Mouse (Mus musculus) kidney, adult 8-10 months (tissue): Measurements from ENCODE around the gene Adcy1.

Experiments used
- DNase-seq, 2 experiments: peaks; one replicate each; pipeline ENCODE4 v3.0.0; 2022

The Adcy1 gene

DNA sequence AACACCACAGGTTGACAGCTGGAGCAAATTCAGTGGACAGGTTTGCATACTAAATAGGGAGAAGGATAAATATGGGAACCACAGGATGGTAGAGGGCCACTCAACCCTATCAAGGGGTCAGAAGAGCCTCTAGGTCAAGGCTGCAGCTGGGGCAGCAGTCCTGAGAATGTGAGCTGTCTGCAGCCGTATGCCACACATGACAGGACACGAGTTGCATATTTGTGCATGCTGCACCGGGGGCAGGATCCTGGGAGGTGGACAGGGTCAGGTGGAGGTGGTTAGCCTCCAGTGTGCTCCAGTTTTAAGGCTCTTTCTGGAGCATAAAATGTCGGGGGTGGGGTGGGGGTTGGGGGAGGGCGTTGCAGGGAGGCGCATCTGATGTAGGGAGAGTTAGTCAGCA is 8.3 kb downstream of the Adcy1 start:
- no peak for DNase-seq

DNA sequence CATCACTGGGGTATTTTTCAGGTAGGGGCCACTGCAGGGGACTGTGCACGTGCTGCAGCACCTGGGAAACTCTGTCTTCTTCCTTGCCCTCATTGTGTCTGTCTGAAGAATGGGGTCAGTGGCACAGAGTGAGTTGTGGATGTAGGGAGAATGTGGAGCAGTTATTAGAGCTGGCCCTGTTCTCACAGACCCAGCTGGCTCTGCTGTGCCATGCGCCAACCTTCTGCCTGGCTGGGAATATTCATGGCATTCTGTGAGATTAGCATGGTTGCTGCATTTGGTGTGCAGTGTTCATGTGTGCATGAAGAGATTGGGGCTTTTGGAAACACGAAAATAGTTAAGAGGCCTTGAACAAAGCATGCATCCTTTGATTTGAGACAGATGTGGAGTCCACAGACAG is 10.3 kb downstream of the Adcy1 start:
- DNase-seq, result no peak

DNA sequence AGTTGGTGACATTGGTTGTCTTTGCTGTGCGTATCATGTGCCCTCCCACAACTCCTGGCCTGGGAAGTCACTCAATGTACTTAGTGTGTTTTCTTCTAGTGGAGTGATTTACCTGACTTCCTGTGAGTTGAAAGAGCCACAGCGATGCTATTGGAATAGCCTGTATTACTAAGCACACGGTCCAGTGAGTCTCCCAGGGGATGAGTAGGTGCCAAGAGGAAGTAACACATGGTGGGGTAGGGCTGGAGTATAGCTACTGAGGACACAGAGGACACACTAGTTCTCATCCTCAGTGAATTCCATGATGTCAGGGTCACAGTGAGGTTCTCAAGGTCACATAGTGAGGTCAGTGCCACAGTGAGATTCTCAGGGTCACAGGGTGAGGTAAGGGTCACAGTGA is 13.2 kb downstream of the Adcy1 start:
- no peak for DNase-seq

DNA sequence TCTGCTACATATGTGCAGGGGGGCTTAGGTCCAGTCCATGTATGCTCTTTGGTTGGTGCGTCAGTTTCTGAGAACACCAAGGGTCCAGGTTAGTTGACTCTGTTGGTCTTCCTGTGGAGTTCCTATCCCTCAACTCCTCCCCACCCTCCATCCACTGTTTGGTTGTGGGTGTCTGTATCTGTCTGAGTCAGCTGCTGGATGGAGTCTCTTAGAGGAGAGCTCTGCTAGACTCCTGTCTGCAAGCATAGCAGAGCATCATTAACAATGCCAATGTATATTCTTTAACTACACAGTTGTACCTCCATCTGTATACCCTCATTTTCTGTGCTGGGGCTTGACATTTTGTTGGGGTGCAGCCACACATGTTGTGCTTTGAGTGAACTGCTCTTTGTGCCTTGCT is 18.6 kb downstream of the Adcy1 start:
- DNase-seq, result no peak

DNA sequence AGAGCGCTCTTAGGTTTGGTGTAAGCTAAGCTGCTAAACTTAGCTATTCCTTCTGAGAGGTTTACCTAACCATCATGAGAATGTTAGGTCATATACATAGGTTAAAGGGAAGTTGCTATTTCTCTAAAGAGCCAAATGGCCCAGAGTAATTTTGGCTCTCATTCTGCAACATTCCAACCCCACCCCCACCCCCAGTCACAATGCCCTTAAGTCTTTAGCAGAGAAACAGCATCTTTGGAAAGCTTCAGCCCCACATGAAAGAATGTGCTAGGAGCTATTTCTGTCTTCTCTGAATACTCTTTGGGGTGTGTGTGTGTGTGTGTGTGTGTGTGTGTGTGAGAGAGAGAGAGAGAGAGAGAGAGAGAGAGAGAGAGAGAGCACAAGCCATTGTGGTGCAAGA is 20.6 kb downstream of the Adcy1 start:
- DNase-seq, result no peak

DNA sequence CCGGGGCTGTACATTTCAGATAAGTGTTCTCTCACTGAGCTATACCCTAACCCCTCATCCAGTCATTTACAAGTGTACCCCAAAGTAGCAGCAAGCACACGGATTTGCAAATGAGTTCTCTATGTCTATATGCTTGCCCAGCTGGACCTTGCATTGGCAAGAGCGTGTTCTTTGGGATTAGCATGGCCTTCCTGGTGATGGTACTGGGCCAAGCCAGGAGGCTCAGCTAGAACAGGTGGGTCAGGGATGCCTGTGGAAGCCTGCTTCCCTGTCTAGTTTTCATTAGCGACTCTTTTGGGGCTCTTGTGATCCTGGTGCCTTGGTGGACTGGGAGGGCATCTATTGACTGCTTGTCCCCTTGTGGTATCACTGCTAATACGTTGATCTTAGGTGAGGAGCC is 21.9 kb downstream of the Adcy1 start:
- no peak for DNase-seq

DNA sequence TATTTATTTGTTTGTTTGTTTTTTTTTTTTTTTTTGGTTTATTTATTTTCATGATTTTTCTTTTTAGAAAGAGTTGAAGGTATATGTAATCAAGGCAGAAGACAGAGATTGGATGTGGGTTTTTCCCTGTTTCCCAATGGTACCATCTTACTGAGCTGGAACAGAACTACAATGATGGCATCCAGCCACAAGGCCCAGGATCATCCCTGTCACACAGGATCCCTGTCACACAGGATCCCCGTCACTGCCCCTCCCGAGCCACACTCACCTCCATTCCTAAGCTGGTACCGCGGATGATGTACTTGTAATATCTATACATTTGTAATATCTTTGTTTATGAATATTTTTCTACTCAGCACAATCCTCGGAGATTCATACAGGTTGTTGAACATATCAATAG is 27.8 kb downstream of the Adcy1 start:
- DNase-seq, result no peak

DNA sequence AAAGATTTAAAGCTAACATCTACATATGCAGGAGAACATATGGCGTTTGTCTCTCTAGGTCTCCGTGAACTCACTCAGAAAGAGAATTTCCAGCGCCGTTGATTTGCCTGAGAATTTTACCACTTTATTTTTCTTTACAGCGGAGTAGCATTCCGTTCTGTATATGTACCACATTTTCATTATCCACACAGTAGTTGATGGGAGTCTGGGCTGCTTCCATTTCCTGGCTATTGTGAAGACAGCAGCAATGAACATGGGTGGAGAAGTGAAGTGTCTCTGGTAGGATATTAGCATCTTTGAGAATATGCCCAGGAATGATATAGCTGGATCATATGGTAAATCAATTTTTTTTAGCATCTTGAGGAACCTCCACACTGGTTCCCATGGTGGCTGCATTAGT is 31.6 kb downstream of the Adcy1 start:
- DNase-seq, result no peak

DNA sequence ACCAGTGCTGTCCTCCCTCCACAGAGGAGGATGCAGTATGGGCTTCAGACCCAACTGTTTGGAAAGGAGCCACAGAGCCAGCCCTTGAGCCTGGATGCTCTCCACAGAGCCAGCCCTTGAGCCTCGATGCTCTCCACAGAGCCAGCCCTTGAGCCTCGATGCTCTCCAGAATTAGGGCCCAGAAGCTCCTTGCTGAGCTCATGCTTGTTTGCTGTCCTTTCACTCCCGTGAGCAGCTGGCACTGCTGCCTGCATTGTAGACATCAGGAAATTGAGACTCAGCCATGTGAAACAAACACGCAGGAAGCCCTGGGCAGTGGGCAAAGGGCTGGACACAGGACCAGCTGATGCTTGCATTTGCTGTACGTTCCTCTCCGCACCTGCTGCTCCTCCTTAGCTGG is 38.4 kb downstream of the Adcy1 start:
- no peak for DNase-seq

DNA sequence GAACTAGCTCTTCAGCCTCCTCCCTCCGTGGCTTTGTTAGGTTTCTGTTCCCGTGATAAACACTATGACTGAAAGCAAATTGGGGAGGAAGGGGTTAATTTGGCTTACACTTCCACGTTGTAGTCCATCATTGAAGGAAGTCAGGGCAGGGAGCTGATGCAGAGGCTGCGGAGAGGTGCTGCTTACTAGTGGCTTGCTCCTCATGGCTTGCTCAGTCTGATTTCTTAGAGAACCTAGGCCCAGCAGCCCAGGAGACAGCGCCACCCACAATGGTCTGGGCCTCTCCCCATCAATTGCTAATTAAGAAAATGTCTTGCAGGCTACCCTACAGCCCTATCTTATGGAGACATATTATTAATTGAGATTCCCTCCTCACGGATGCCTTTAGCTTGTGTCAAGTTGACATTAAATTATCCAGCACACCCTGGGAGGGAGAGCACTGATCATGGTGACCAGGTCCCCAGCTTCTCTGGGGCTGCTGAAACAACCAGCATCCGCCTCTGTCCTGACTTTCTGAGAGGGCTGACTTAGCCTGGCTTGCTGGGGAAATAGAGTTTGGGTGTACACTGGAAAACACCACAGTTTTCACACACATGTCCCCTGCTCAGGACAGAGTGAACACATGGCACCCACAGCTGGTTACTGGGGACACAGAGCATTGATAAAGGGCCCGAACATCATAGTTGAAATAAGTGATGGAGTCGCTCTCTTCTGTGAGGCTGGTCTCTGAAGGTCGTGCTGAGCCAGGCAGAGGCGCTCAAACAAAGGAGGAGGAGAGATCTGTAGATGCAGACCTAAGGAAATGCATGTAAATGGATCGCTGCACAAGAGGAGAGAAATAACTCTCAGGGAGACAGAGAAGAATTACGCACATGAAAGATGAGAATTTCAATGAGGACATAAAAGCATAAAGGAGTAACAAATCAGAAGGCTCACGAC is 39.2 kb downstream of the Adcy1 start:
- DNase-seq, result no peak

DNA sequence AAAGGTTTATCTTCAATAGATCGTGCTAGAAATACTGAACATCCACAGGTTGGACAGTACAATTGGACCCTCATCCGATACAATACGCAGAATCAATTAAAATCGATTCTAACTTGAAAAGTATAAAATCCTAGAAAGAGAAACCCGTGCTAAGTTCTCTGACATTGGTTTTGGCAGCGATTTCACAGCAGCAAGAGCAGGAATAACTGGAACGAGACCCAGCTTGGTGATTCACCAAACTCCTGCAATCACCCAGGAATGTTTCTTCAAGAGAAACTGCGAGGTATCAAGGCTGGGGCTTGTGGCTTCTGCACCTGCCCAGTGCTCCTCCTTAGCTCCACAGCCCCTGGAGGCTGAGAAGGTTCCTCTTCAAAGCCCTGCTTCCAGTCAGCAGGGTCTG is 42.0 kb downstream of the Adcy1 start:
- DNase-seq, result no peak

DNA sequence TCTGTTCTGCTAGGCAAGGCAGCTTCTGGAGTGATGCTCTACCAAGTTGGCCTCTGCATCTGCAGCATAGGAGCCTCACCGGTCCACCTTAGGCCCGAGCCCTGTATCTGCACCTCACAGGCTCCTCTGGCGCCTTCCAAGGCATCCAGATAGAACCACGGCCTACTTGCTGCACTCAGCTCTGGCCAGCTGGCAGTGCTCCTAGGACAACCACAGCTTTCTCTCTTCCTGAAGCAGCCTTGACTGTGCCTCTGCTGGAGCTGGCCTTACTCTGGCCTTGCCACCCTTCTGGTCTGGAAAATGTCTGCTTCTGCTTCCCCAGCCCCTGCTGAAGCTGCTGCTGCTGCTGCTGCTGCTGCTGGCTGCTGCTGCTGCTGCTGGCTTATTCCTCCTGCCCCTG is 45.8 kb downstream of the Adcy1 start:
- no peak for DNase-seq

DNA sequence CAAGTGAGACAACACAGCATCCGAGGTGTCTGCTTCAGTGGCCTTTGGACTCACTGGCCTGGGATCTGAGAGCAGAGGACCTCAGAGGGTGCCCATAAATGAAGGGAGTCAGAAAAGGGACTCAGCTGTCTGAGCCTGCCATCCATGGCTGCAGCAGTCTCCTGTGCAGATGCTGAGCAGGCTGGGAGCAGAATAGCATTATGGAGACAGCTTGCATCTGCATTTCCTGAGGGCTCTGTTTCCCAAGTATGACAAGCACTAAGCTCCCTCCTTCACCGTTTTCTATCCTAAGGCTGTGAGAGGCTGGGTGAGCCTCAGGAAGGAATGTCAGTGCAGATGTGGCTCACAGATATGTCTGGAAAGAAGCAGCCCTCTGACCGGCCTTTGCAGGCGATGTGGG is 49.8 kb downstream of the Adcy1 start:
- DNase-seq, result no peak

DNA sequence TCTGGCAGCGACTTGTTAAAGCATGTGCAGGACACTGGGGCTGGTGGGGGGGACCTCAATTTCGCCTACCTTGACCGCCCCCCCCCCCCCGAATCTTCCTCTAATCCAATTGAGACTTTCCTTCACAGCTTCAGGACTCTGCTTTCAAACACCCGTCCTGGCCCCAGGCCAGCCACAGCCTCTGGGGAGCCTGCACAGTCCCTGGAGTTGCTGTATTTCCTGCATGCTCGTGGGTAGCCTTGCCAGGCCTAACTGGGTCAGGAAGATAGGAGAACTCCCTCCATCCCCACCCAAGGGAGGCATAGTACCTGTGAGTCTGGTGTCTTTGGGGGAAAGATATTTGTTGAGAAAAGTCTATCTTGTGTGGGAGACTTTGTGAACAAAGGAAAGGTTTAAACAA is 50.4 kb downstream of the Adcy1 start:
- DNase-seq, result no peak

DNA sequence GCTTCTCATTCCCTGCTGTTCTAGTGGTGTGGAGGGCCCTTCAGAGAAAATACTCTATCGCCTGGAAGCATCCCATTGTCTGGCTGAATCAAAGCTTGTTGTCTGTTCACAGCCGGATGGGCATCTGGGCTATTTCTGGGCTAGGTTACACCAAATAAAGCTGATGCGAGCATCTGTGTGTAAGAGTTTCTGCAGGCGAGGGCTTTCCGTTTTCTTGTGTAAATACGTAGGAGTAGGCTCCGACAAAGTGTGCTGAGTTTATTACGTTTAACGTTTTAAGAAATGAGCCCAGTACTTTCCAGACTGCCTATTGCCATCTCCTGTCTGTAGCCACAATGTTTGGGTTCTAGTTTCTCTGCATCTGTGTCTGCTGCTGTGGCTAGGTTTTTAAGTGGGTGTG is 51.0 kb downstream of the Adcy1 start:
- no peak for DNase-seq

DNA sequence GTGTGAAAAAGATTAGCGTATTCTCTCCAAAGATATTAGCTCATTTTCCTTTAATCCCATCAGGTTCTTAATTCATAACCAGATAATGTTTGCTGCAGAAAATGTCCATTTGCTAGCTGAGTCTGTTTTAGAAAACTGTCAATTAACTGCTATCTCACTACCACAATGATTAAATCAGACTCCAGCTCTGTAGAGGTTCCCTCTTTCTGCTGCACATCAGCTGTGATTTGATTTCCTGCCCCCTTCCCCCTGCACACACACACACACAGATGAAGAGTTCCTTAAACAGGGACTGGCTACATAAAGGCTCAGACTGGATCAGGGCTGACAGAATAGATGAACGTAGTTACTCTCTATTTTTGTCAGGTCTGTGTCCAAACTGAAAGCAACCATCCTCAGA is 53.4 kb downstream of the Adcy1 start:
- DNase-seq, result no peak

DNA sequence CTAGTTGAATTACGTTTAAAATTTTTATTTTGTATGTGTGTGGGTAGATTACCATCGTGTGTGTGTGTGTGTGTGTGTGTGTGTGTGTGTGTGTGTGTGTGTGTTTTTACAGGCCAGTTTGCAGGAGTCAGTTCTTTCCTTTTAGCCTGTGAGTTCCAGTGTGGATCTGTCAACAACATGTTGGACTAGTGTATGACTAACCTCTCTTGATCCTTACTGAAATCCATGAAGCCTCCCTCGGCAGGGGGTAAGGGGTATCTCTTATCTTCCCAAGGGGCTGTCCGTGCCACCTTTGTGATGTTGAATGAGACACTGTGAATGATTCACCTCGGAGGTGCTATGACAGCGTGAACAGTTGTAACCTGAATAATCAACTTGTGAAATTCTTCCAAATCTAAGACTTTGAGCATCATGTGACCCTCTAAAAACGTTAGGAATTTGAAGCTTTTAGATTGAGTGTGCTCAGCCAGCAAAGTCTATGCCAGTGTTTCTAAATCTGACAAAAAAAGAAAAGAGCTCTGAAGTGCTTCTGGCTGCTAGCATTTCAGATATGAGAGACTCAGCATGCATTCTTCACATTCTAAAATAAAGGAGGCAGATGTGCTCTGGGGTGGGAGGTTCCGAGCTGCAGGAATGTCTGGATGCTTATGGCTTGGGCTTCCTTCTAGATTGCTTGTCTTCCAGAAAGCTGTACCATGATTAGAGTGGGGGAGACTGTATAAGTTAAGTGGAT is 66.2 kb downstream of the Adcy1 start:
- DNase-seq, result no peak

DNA sequence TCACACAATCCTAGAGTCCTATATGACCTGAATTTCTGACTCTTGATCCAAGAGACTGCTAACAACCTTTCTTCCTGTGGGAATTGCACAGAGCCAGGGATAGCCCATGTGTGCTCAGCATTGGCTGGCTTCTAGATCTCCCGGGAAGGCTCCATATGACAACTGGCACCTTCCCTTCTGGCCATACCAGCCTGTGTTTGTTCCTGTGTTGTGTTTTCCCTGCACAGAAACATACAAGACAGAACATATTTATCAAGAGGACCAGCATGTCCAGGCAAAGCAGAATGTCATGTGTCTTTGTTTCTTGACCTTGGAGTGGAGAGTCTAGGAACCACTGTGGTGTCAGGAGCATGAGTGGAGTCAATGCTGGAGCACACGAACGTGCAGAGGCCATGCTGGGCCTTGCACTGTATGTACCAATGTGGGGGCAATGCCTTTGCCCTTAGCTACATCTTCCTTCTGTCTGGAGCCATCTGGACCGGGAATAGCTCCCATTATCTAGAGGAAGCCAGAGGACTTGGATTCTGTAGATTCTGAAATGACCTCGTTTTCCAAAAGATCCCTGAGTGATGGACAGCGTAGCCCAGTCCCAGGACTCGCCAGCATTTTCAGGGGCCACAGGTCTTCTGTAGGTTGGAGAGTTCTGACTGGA is 69.6 kb downstream of the Adcy1 start:
- no peak for DNase-seq

DNA sequence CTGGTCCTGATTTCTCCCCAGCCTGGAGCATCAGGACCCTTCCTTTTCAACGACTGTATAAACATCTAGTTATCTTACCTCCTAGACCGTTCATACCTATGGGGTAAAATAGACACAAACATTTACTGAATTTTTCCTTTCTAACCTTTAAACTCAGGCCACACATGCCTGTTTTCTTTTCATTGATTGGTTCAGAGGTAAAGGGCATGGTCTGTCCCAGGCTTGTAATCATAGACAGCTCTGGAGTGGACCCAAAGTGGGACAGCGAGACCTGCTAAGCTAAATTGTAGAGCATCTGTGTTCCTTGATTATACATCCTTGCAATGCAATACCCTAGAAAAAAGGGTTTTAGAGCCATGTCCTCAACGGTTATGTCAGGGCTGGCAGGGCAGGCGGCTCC is 70.4 kb downstream of the Adcy1 start:
- DNase-seq, result no peak

DNA sequence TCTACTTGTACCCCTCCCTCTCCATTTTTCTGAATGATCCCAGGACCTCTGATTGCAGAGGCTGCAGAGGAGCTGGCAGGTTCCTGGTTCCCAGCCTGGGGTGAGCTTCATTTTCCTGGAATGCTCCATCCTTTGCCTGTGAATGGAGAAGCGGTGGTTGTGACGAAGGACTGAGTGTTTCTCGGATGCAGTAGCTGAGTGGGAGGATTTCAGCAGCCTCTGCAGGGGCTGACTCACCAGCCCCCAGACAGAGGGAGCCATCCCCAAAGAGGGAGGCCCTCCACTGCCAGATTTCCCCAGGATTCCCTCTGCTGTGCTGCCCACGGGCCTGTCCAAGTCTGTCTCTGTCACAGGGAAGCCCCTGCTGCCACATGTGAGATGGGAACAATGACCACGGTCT is 71.0 kb downstream of the Adcy1 start:
- DNase-seq, result no peak

DNA sequence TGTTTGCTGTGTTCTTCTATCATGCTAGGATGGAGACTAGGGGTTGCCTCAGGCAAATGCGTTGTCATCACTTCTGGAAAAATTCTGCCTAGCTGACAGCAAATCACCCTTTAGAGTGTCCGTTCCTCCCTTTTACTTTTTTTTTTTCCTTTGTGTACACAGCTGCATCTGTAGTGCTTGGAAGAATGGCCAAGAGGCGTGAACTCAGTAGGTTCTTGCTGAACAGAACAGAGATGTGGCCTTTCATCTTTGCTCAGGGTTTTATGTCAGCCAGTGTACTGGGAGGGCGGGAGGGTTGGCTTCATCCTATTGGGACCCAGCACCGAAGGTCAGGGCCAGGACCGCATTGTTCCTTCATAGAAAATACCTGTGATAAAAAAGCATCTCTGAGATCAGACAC is 72.0 kb downstream of the Adcy1 start:
- DNase-seq, result no peak

DNA sequence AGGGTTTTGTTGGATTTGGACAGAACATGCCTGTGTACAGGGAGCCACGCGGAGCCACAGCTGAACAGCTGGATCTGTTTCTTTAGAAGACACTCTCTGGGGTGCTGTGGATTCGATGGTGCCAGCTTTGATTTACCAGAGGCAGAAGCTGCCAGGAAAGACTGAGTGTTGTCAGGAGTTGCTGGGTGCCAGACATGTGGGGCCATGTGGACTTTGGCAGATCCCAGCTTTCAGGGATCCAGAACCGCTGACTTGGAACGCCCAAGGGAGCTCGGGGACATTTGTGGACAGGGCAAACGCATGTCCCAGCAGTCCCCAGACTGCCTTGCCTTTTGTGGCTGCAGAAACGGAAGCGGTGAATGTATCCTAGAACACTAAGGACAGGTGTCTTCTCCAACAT is 72.5 kb downstream of the Adcy1 start:
- DNase-seq, result peak; percentile 41 to 62

DNA sequence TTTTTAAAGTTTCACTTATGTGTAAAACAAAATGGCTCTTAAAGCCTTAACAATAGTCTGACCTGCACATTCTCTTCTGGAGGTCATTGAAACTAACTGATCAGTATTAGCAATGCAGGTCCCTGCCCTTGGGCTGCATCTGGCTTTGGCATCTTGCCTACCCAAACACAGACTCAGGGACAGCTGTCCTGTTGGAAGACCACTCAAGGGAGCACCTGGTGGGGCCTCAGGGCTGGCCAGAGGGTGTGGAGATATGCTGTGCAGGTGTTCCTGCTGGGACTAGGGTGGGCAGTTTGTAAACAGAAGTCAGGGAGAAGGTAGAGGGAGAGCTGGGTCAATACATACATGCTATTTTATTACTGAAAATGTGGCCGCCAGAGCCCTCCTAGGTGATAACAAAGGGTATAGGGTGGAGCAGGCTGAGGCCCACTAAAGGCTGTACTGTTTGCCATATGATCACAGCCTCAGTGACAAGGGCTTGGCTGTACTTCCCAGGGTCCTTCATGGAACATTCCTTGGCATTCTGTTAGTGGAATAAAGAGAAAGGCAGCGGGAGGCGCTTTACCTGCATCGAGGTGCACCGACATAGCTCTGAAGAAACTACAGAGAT is 73.1 kb downstream of the Adcy1 start:
- no peak for DNase-seq

DNA sequence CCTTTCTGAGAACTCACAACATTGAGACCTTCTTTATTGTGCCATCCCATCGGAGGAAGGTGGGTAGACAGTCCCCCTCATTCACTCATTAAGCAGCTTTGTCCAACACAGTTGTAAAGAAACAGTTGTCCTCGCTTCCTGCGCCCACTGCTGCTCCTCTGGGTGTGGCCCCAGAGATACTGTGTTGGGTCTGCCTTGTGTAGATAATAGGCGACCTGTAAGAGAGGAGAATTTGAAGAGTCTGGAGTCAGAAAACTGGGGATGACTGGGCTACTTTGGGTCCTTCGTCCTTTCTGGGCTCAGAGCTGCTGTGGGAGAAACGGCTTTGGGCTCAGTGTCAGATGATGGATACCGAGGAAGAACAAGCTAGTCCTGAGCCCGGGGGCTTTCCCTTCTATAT is 75.1 kb downstream of the Adcy1 start:
- DNase-seq, result no peak
